Mouse (Mus musculus) lung, postnatal 0 days (tissue): ENCODE data around the gene Syngr2.

Experiments
- CTCF ChIP-seq: IDR thresholded peaks from 2 replicates; pipeline ENCODE4 v1.5.1; 2016; ENCODE audit warnings: antibody characterized with exemption, mild to moderate bottlenecking
- EP300 ChIP-seq: IDR thresholded peaks from 2 replicates; pipeline ENCODE4 v1.6.1; 2016; ENCODE audit warnings: antibody characterized with exemption, mild to moderate bottlenecking, control low read depth

DNA sequence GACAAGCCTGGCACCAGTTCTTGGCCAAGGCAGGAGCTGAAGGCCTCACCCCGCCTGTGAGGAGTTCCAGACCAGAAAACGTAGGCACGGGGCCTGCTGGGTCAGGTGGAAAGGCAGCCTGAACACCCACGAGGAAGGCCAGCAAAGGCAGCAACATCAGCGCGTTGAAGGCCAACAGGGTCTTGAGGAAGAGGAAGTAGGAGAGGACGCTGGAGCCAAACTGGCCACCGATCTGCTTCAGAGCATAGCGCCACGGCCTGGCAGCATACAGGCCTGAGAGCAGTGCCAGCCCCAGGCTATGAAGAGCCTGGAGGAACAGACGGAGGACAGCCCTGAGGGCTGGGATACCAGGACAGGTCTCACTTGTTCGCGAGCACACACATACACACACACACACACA is 33.9 kb upstream of the Syngr2 start:
- TF ChIP-seq EP300: no peak
- TF ChIP-seq CTCF: no peak
